Mouse (Mus musculus) hindbrain, embryonic 10.5 days (tissue): ENCODE measurements at regions not wholly inside any gene's neighbourhood (a gene's known extent, or its start where the extent isn't known, plus 50 kb on each side); places are given as distances from the start of the nearest gene placed in this dataset.
A peak's percentile ranks its signal among the peaks of the same experiment; 100 is the strongest.

Experiments
- DNase-seq: peaks from one replicate; pipeline ENCODE4 v3.0.0-alpha.2; 2017; ENCODE audit warnings: low spot score
- H3K27ac ChIP-seq: fragments of 300-500 bp; sonication (generic); 2 replicates; pipeline ENCODE4 v1.5.1; 2016; ENCODE audit warnings: mild to moderate bottlenecking, moderate library complexity
- H3K27me3 ChIP-seq: fragments of 300-500 bp; sonication (generic); 2 replicates; pipeline ENCODE4 v1.6.1; 2016; ENCODE audit warnings: mild to moderate bottlenecking; ENCODE audit not compliant: poor library complexity, insufficient read depth, severe bottlenecking
- H3K36me3 ChIP-seq: fragments of 300-500 bp; sonication (generic); 2 replicates; pipeline ENCODE4 v1.6.1; 2016; ENCODE audit warnings: mild to moderate bottlenecking, moderate library complexity
- H3K4me1 ChIP-seq: fragments of 300-500 bp; sonication (generic); replicated peaks from 2 replicates; pipeline ENCODE4 v1.6.1; 2016; ENCODE audit warnings: mild to moderate bottlenecking
- H3K4me3 ChIP-seq: fragments of 300-500 bp; sonication (generic); 2 replicates; pipeline ENCODE4 v1.5.1; 2016; ENCODE audit warnings: mild to moderate bottlenecking, moderate library complexity
- H3K9me3 ChIP-seq: fragments of 300-500 bp; sonication (generic); 2 replicates; pipeline ENCODE4 v1.6.1; 2016; ENCODE audit warnings: mild to moderate bottlenecking, moderate library complexity
- WGBS: fragments of 180-500 bp; shearing (Covaris S2); methylation state at CpG from one replicate; pipeline ENCODE4 v1.1.7; 2016; 5-methylcytosine and 5-hydroxymethylcytosine counted together

DNA sequence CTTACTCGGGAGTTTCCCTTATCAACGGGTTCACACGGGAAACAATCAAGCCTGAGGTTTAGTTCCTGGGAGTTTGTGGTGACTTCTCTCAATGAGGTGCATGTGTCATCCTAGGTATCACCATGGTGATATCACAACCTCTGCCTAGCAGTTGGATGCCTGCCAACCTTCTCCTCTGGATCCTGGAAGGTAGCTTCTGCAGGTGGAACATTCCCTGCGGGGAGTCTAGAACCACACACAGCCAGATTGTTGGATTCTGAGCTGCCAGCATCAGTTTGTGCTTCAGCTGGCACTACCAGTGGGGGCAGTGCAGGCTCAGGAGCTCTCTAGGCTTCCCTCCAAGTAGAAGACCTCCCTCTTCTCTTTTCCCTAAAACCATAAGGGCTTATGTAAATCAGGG is 581.8 kb downstream of the Tox3 start:
- Histone ChIP-seq H3K36me3 (no peaks in the 10 kb centered on the region), H3K27me3 (no peaks in the 10 kb centered on the region), H3K27ac (no peak overlapping the region), H3K4me1 (no peaks in the 10 kb centered on the region), H3K4me3 (no peak overlapping the region), H3K9me3 (no peaks in the 10 kb centered on the region)
- no peak for DNase-seq
- WGBS = 73% methylated on average over 4 of the region's 4 CpGs

DNA sequence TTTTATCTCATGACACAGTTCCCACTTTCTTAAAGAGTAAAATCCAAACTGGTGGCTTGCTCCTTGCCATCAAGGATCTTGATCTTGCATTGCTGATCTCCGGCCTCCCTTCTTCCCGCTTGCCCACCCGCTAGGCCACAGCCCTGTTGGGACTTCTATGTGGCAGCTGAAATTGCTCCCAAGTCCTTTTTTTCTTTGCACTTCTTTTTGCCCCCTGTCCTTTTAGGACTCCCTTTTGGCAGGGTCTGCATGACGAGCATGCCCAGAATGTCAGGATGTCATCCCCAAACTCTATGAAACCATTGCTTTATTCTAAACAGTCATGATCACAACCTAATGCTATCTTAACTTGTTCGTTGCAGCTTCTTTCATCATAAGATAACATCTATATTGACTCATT is 588.6 kb downstream of the Tox3 start:
- Histone ChIP-seq H3K9me3 (no peaks in the 10 kb centered on the region), H3K27ac (no peak overlapping the region), H3K36me3 (no peaks in the 10 kb centered on the region), H3K27me3 (no peaks in the 10 kb centered on the region), H3K4me3 (no peak overlapping the region), H3K4me1 (no peaks in the 10 kb centered on the region)
- no peak for DNase-seq
- 91% methylated on average over 5 of the region's 5 CpGs for WGBS

DNA sequence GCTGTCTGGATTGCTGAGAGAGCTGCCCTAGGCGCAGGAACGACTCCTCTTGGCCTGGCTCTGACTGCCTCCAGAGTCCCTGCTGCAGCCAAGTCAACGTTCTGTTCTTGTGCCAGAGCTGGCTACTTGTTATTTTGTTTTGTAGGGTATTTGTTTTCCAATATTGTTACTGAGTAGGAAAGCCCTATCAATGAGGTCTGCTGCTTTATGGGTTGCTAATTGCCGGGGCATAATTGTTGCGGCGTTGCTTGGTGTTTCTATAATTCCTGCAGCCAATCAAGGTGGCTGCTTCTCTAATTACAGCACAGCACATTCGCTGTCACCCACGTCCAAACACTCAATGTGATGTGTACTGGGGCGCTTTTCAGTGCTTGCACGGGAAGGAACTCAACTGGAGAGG is 589.4 kb downstream of the Tox3 start:
- no peaks in the 10 kb centered on the region for H3K9me3 ChIP-seq
- no peak overlapping the region for H3K4me3 ChIP-seq
- H3K27me3 ChIP-seq = no peaks in the 10 kb centered on the region
- H3K36me3 ChIP-seq = no peaks in the 10 kb centered on the region
- 81% methylated on average over 10 of the region's 10 CpGs for WGBS
- no peak overlapping the region for H3K27ac ChIP-seq
- no peak for DNase-seq
- no peaks in the 10 kb centered on the region for H3K4me1 ChIP-seq

DNA sequence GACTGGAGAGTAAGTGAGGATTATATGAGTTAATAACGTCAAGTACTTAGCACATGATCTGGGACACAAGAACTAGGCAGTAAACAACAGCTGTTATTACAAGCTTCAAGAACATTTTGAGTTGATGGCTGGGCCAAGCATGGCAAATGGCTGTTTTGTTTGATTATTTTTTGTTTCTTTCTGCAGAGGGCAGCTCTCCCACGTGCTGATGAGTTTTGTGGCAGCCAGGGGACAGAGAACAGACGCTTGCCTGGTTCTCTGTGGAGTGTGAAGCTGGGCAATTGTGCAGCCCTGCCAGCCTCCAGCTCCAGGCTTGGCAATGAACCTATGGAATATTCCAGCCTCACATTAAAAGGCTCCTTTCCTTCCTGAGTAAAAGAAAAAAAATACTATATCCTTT is 592.2 kb downstream of the Tox3 start:
- H3K36me3 ChIP-seq = no peaks in the 10 kb centered on the region
- no peak for DNase-seq
- H3K4me1 ChIP-seq = no peaks in the 10 kb centered on the region
- no peaks in the 10 kb centered on the region for H3K9me3 ChIP-seq
- H3K27me3 ChIP-seq = no peaks in the 10 kb centered on the region
- H3K4me3 ChIP-seq = no peak overlapping the region
- 65% methylated on average over 3 of the region's 3 CpGs for WGBS
- H3K27ac ChIP-seq = no peak overlapping the region

DNA sequence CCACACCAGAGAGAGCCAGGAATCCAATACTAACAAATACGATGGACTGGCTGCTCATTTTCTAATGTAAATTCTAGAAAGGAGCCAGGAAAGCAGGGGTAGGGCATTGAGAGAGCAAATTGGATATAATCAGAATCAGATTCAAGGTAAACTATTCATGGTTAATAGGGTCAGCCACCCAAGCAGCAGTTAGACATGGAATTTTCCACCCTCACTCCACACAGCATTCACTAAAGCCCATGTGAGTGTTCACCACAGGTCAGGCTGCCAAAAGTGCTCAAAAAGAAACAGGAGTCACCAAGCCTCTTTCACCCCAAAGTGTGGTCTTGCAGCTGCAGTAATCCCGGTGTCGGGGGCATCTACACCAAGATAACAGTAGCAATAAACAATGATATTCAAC is 596.9 kb downstream of the Tox3 start:
- no peak for DNase-seq
- no peaks in the 10 kb centered on the region for H3K36me3 ChIP-seq
- no peaks in the 10 kb centered on the region for H3K4me1 ChIP-seq
- 84% methylated on average over 3 of the region's 3 CpGs for WGBS
- no peak overlapping the region for H3K4me3 ChIP-seq
- no peaks in the 10 kb centered on the region for H3K9me3 ChIP-seq
- no peak overlapping the region for H3K27ac ChIP-seq
- no peaks in the 10 kb centered on the region for H3K27me3 ChIP-seq

DNA sequence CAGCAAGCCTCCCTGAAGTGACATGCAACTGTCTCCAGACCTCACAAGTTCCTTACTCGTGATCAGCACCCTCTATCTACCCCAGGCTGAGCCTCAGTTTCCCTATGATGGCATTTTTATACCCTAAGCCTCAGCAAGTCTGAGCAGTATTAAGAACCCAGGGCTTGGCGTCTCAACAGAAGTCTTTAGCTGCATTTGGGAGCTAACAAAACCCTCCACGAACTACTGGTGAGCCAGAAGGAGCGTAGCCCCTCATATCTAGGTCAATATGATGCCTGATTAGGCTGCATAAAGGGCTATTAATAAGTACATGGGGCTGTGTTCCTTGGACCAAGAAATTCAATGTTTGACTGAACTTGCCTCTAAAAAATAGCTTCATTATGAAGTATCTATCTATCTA is 600.4 kb downstream of the Tox3 start:
- no peak for DNase-seq
- 82% methylated on average over 4 of the region's 4 CpGs for WGBS
- H3K4me1 ChIP-seq = no peaks in the 10 kb centered on the region
- no peak overlapping the region for H3K4me3 ChIP-seq
- no peaks in the 10 kb centered on the region for H3K27me3 ChIP-seq
- no peak overlapping the region for H3K27ac ChIP-seq
- no peaks in the 10 kb centered on the region for H3K9me3 ChIP-seq
- H3K36me3 ChIP-seq = no peaks in the 10 kb centered on the region

DNA sequence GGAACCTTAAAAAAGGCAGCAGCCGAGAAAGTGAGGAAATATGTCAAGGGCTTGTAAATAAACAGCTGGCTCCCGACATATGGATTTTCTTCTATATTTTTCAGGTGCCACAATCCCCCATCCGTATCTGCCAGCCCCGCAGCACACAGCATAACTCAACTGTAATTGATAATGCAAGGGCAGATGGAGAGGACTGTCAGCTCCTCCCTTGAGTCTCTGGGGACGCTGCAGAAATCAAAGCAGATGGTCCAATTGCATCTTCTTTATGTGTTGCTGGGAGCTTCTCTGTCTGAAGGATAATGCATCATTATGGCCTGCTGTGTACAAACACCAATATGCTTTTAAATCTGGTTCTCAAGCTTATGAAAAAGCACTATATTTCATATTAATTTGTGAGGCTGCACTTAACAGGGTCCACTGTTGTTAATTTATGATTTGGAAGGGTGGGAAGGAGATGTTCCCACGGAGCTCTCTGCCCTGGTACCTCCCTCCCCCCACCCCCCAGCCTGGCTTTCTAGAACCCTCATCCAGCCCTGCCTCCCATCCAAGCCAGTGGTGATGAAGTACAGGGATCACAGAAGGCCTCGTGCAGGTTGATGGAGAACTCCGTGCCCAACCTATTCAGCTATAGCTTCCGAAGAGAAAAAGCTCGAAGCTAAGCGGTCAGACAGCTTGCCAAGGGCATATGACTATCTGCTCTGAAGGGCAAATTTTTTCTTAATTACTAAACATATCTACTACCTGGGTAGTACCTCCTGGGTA is 603.7 kb downstream of the Tox3 start:
- WGBS = 80% methylated on average over 11 of the region's 11 CpGs
- H3K27me3 ChIP-seq = no peaks in the 10 kb centered on the region
- DNase-seq = peak; percentile 34
- H3K4me3 ChIP-seq = no peak overlapping the region
- H3K4me1 ChIP-seq = no peaks in the 10 kb centered on the region
- no peaks in the 10 kb centered on the region for H3K9me3 ChIP-seq
- no peaks in the 10 kb centered on the region for H3K36me3 ChIP-seq
- H3K27ac ChIP-seq = peak overlapping the region; percentile 59; the same call in 1 of the 2 replicates

DNA sequence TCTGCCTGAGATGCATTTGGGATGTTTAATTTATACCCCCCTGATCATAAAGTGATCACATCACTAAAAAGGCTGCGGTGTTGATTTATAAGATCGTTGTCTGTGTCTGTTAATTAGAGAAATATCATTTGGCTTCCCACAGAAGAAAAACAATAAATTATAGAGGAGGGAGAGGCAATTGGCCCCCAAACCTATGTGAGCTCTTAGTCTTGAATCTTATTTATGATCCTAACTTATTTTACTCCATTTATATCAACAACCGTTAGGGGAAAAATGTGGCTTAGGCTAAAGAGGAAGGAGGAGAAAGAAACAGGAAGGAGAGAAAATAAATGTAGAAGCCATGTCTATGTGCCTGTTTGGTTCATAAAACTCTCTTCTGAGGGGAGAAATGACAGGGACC is 609.5 kb downstream of the Tox3 start:
- Histone ChIP-seq H3K36me3 (no peaks in the 10 kb centered on the region), H3K9me3 (no peaks in the 10 kb centered on the region), H3K27me3 (no peaks in the 10 kb centered on the region), H3K4me3 (no peak overlapping the region), H3K27ac (no peak overlapping the region), H3K4me1 (no peaks in the 10 kb centered on the region)
- 94% methylated on average over 3 of the region's 3 CpGs for WGBS
- no peak for DNase-seq

GRCm38 (mm10) chr8:89737636-89738035 is 610.5 kb downstream of the Tox3 start:
- Histone ChIP-seq H3K27me3 (no peaks in the 10 kb centered on the region), H3K9me3 (no peaks in the 10 kb centered on the region), H3K36me3 (no peaks in the 10 kb centered on the region), H3K27ac (no peak overlapping the region), H3K4me3 (no peak overlapping the region), H3K4me1 (no peaks in the 10 kb centered on the region)
- DNase-seq = no peak
- WGBS = 89% methylated on average over 1 of the region's 1 CpGs

DNA sequence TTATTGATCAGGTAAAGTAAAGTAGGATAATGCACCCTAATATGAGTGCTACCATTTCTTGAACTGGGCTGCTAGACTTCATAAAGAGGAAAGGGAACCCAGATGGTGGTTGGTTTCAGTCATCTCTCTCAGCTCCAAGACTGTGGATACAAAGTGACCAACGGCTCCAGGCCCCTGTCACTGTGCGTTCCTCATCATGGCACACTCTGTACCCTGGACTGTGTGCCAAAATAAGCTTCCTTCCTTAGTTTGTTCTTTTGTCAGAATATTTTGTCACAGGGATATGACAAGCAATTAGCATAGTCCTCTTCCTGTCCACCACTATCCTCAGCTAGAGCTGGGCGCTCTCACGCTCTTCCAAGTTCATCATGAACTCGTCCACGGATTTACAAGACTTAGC is 620.9 kb downstream of the Tox3 start:
- no peaks in the 10 kb centered on the region for H3K4me1 ChIP-seq
- no peaks in the 10 kb centered on the region for H3K36me3 ChIP-seq
- no peak for DNase-seq
- H3K4me3 ChIP-seq = no peak overlapping the region
- no peaks in the 10 kb centered on the region for H3K27me3 ChIP-seq
- no peaks in the 10 kb centered on the region for H3K9me3 ChIP-seq
- WGBS = 90% methylated on average over 6 of the region's 6 CpGs
- no peak overlapping the region for H3K27ac ChIP-seq

GRCm38 (mm10) chr8:89721684-89722305 is 626.3 kb downstream of the Tox3 start:
- H3K4me1 ChIP-seq = no peaks in the 10 kb centered on the region

DNA sequence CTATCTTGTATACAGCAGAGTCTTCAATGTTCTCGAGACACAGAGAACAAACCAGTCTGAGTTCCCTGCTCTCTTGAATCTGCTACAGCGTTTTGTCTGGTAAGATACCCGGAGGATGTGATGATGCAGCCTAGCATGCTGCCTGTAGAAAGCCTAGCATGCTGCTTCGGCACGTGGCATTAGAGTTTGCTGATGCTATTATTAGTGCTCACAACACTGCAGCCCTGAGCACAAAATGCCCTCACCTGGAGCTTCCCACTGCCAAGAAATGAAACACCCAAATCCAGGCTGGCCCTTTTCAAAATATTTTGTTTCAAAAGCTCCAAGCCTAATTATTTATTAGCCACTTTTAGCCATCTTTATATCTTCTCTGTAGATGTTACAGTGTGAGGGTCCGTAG is 634.3 kb downstream of the Tox3 start:
- Histone ChIP-seq H3K9me3 (no peaks in the 10 kb centered on the region), H3K4me1 (no peaks in the 10 kb centered on the region), H3K4me3 (no peak overlapping the region), H3K36me3 (no peaks in the 10 kb centered on the region), H3K27me3 (no peaks in the 10 kb centered on the region), H3K27ac (no peak overlapping the region)
- DNase-seq = no peak
- WGBS = 76% methylated on average over 6 of the region's 6 CpGs

More at GRCm38 (mm10) chr8:89721684-89722305, 626.3 kb downstream of the Tox3 start:
- no peaks in the 10 kb centered on the region for H3K9me3 ChIP-seq
- H3K4me3 ChIP-seq = no peak overlapping the region
- no peak for DNase-seq
- H3K36me3 ChIP-seq = no peaks in the 10 kb centered on the region
- no peaks in the 10 kb centered on the region for H3K27me3 ChIP-seq
- 81% methylated on average over 5 of the region's 5 CpGs for WGBS
- no peak overlapping the region for H3K27ac ChIP-seq

- Histone ChIP-seq H3K27me3 (no peaks in the 10 kb centered on the region), H3K9me3 (no peaks in the 10 kb centered on the region), H3K4me1 (no peaks in the 10 kb centered on the region), H3K27ac (no peak overlapping the region), H3K4me3 (no peak overlapping the region), H3K36me3 (no peaks in the 10 kb centered on the region)
- no peak for DNase-seq
- 65% methylated on average over 5 of the region's 5 CpGs for WGBS
Measured at GRCm38 (mm10) chr8:89707341-89707928, 640.7 kb downstream of the Tox3 start.
